Mouse (Mus musculus) kidney, adult 2 months (tissue): Measurements from ENCODE around the gene Med12l.

Experiments
- CTCF ChIP-seq: fragments of 200-500 bp; conservative IDR thresholded peaks from 2 replicates; pipeline ENCODE4 v1.5.1; 2011; ENCODE audit warnings: low read depth, mild to moderate bottlenecking, control low read depth, low read length, moderate library complexity, mixed read lengths; ENCODE audit not compliant: insufficient read depth, insufficient read length
- POLR2A ChIP-seq: fragments of 200-500 bp; IDR thresholded peaks from one replicate; pipeline ENCODE4 v1.6.1; 2011; ENCODE audit warnings: low read depth, low read length, control low read depth

DNA sequence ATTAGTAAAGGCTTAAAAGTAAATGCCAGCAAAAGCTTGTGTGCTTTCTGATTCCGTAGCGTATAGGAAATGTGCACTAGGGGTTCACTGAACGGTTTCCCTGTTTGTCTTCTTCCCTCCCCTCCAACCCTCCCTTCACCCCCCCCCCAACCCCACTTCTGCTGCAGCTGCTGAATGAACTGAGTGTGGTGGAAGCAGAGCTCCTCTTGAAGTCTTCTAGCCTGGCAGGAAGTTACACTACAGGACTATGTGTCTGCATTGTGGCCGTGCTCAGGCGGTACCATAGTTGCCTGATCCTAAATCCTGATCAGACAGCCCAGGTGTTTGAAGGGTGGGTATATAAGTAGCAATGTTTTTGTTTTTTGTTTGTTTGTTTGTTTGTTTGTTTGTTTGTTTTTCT, 229.3 kb downstream of the Med12l start:
- no peak for TF ChIP-seq CTCF
- no peak for TF ChIP-seq POLR2A
